Mouse (Mus musculus) megakaryocyte, embryonic 14.5 days (primary cell): ENCODE data around the gene Cdcp2.

Experiments used
- FLI1 ChIP-seq: IDR thresholded peaks from 2 replicates; pipeline ENCODE4 v1.6.1; 2012; ENCODE audit warnings: low read length, inconsistent platforms, mixed read lengths
- GATA1 ChIP-seq: IDR thresholded peaks from 3 replicates; pipeline ENCODE4 v1.6.1; 2012; ENCODE audit warnings: mixed read lengths, low read length, inconsistent platforms, borderline replicate concordance

DNA sequence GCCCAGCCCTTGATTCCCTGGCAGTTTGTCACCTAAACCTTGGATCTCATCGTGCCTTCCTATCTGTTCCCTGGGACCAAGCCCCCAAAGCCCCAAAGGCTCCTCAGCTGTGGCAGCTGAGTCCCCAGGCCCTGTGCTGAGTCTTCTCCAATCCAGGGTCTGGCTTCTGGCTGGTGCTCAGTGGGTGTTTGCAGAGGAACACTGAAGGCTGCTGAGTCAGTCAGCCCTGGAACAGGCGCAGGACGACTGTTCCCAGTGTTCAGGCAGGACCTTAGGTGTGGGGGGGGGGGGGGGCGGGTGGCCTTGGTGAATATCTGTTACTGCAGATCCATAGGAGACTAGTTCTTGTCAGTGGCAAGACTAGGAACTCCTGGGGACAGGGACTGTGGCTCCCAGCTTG is 44.8 kb upstream of the Cdcp2 start:
- no peak for TF ChIP-seq GATA1
- TF ChIP-seq FLI1: no peak
